Mouse (Mus musculus) liver, postnatal 0 days (tissue): ENCODE data around the gene Slc4a1ap. TPM values are rescaled to one million over a fixed set of nuclear protein-coding genes. Genes with fewer than 3 reads are reported as not detected.
A peak's percentile ranks its signal among the peaks of the same experiment; 100 is the strongest.

Source experiments
- ATAC-seq: fragments of 200-750 bp; cut with Nextera tagmentation; 2 replicates; pipeline ENCODE4 v1.8.0; 2017; ENCODE audit warnings: mild to moderate bottlenecking, moderate library complexity
- DNase-seq: peaks from one replicate; pipeline ENCODE4 v3.0.0-alpha.2; 2016
- H3K27ac ChIP-seq: fragments of 300-500 bp; sonication (generic); 2 replicates; pipeline ENCODE4 v1.5.1; 2014; ENCODE audit warnings: antibody characterized with exemption, moderate library complexity, mild to moderate bottlenecking, low read depth
- H3K27me3 ChIP-seq: fragments of 300-500 bp; sonication (generic); 2 replicates; pipeline ENCODE4 v1.6.1; 2014; ENCODE audit warnings: low read length, control low read depth, mixed read lengths; ENCODE audit not compliant: insufficient read depth
- H3K36me3 ChIP-seq: fragments of 300-500 bp; sonication (generic); replicated peaks from 2 replicates; pipeline ENCODE4 v1.6.1; 2014; ENCODE audit warnings: mild to moderate bottlenecking, control low read depth, low read length, moderate library complexity, mixed read lengths; ENCODE audit not compliant: insufficient read depth
- H3K4me1 ChIP-seq: fragments of 300-500 bp; sonication (generic); 2 replicates; pipeline ENCODE4 v1.6.1; 2014; ENCODE audit warnings: antibody characterized with exemption, mild to moderate bottlenecking, control low read depth; ENCODE audit not compliant: insufficient read depth
- H3K4me2 ChIP-seq: fragments of 300-500 bp; sonication (generic); 2 replicates; pipeline ENCODE4 v1.6.1; 2014; ENCODE audit warnings: low read depth, mild to moderate bottlenecking, low read length, moderate library complexity, mixed read lengths
- H3K4me3 ChIP-seq: fragments of 300-500 bp; sonication (generic); 2 replicates; pipeline ENCODE4 v1.5.1; 2014; ENCODE audit warnings: low read depth, low read length
- H3K9ac ChIP-seq: fragments of 300-500 bp; sonication (generic); replicated peaks from 2 replicates; pipeline ENCODE4 v1.6.1; 2014; ENCODE audit warnings: mild to moderate bottlenecking, moderate library complexity
- H3K9me3 ChIP-seq: fragments of 300-500 bp; sonication (generic); 2 replicates; pipeline ENCODE4 v1.6.1; 2016; ENCODE audit warnings: mild to moderate bottlenecking, control low read depth, low read length, mixed read lengths
- CTCF ChIP-seq: sonication (generic); IDR thresholded peaks from 2 replicates; pipeline ENCODE4 v1.5.1; 2016; ENCODE audit warnings: antibody characterized with exemption, low read depth
- EP300 ChIP-seq: IDR thresholded peaks from 2 replicates; pipeline ENCODE4 v1.6.1; 2016; ENCODE audit warnings: antibody characterized with exemption, low read depth, mild to moderate bottlenecking
- WGBS: fragments of 180-500 bp; shearing (Covaris S2); extraction: QIAGEN DNeasy Blood & Tissue Kit; methylation state at CpG from one replicate; pipeline ENCODE4 v1.1.7; 2014; ENCODE audit not compliant: insufficient replicate concordance; 5-methylcytosine and 5-hydroxymethylcytosine counted together
- polyA plus RNA-seq: library from polyadenylated mRNA; unstranded; fragments of >200 nt; fragmentation: Nextera tagmentation; extraction: Ambion mirVana; gene quantifications from 2 replicates; pipeline ENCODE4 v1.2.1, GENCODE M21; 2015

The Slc4a1ap gene
- polyA plus RNA-seq, 1 experiment from 2014 or later: 8.7 TPM

DNA sequence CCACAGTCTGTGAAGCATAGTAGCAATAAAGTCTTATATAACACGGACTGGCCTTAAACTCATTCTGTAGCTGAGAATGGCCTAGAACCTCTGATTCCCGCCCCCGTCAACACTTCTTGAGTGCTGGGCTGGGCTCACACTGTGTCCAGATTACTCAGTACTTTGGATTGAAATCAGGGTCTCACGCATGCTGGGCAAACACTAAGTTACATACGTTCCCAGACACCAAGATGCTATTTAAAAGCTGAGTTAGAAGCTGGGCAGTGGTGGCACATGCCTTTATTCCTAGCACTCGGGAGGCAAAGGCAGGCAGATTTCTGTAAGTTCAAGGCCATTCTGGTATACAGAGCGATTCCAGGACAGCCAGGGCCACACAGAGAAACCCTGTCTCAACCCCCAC, 71.3 kb downstream of the Slc4a1ap start:
- no peak for ATAC-seq
- Histone ChIP-seq H3K36me3 (no peaks in the 10 kb centered on the region), H3K9ac (no peak overlapping the region), H3K9me3 (no peaks in the 10 kb centered on the region), H3K4me2 (no peak overlapping the region), H3K27ac (no peak overlapping the region), H3K4me3 (no peak overlapping the region), H3K4me1 (peaks cover 16% of the 10 kb centered on the region), H3K27me3 (no peaks in the 10 kb centered on the region)
- no peak for DNase-seq
- TF ChIP-seq CTCF: no peak
- no peak for TF ChIP-seq EP300
- WGBS: 74% methylated on average over 7 of the region's 7 CpGs

DNA sequence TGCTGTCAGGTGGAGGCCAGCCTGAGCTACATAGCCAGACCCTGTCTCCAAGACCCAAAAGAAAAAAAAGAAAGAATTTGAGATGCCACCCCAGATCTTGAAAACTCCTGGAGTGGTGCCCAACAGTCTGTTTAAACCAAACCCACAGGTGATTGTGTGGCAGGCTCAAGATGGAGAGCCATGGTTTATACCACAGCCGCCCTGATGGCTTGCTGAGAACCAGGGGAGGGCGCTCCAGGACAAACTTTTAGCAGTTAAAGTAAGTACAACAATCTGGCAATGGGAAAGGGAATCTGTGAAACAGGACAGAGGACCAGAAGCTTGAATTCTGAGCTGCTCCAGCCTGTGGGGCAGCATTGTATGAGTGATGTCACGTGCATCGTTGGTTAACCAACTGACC, 71.8 kb downstream of the Slc4a1ap start:
- no peak for ATAC-seq
- 57% methylated on average over 4 of the region's 4 CpGs for WGBS
- no peaks in the 10 kb centered on the region for H3K9me3 ChIP-seq
- H3K4me2 ChIP-seq: no peak overlapping the region
- H3K4me1 ChIP-seq: peaks cover 16% of the 10 kb centered on the region
- no peaks in the 10 kb centered on the region for H3K36me3 ChIP-seq
- no peak overlapping the region for H3K4me3 ChIP-seq
- no peak overlapping the region for H3K9ac ChIP-seq
- no peak overlapping the region for H3K27ac ChIP-seq
- TF ChIP-seq EP300 (no peak), CTCF (peak; percentile 53)
- no peaks in the 10 kb centered on the region for H3K27me3 ChIP-seq
- peak; percentile 46 for DNase-seq

DNA sequence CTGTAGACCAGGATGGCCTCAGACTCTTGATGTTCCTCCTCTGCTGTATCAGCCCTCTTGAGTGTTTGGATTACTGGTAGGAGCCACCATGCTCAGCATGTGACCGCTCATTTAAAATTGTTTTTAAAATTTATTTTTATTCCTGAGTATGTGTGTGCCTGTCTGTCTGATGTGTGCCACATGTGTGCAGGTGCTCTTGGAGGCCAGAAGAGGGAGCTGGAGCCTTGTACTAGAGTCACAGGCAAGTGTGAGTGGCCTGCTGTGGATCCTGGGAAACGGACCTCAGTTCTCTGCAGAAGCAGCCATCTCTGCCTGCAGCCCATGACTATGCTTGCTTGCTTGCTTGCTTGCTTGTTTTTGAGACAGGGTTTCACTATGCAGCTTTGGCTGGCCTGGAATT, 72.4 kb downstream of the Slc4a1ap start:
- 73% methylated on average over 2 of the region's 2 CpGs for WGBS
- Histone ChIP-seq H3K27me3 (no peaks in the 10 kb centered on the region), H3K4me3 (no peak overlapping the region), H3K36me3 (no peaks in the 10 kb centered on the region), H3K4me1 (peaks cover 16% of the 10 kb centered on the region), H3K9ac (no peak overlapping the region), H3K27ac (no peak overlapping the region), H3K9me3 (no peaks in the 10 kb centered on the region), H3K4me2 (no peak overlapping the region)
- ATAC-seq: no peak
- TF ChIP-seq CTCF (peak; percentile 54), EP300 (no peak)
- DNase-seq: no peak

DNA sequence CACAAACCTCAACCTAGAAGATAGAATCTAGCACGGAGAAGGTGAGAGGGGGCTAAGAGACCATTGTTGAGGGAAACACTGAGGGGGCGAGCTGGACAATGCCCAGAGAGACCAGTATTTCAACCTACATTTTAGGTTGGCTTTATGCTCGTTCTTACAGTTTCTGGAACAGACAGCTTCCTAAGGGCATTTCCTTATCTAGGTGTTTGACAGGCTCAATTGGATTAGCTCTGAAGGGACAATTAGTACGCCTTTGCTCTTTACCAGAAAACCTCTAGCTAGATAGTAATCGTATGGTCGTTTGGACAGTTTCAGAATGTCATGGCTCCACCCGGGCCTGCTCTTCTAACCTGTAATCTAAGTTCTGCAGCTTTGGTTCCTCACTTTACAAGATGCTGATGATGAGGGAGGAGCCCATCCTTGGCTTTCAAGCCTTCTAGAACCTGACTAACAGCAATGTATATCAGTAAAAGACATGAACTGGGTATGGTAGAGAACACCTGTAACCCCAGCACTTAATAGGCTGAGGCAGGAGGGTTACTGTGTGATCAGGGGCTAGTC, 74.4 kb downstream of the Slc4a1ap start:
- Histone ChIP-seq H3K4me3 (no peak overlapping the region), H3K9me3 (no peaks in the 10 kb centered on the region), H3K36me3 (no peaks in the 10 kb centered on the region), H3K27ac (no peak overlapping the region), H3K27me3 (no peaks in the 10 kb centered on the region), H3K4me1 (peaks cover 17% of the 10 kb centered on the region), H3K9ac (no peak overlapping the region), H3K4me2 (no peak overlapping the region)
- WGBS: 63% methylated on average over 7 of the region's 7 CpGs
- TF ChIP-seq CTCF (no peak), EP300 (no peak)
- ATAC-seq: no peak
- DNase-seq: no peak

DNA sequence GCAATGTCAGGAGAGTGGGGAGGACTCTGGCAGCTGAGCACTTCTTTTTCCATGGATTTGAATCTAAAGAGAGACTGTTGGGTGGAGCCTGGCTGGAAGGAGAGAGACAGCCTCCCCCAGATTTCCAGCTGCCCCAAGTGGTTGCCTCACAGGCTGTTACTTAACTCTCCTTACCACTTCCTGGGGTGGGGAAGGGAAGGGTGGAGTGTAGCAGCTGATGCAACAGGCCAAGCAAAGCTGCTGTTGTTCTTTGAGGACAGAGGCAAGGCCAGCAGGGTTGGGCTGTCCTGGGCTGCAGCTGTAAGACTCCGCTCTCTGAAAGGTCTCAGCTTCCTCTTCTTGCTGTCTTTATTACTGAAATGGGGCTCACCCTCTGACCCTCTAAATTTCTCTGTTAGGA, 75.6 kb downstream of the Slc4a1ap start:
- DNase-seq (peak; percentile 64), ATAC-seq (peak; percentile 88)
- H3K4me2 ChIP-seq: 0 out of 2 replicates have a peak overlapping the region, but pooled peaks have one; percentile 26
- no peaks in the 10 kb centered on the region for H3K9me3 ChIP-seq
- H3K27me3 ChIP-seq: no peaks in the 10 kb centered on the region
- no peak overlapping the region for H3K4me3 ChIP-seq
- H3K4me1 ChIP-seq: peaks cover 6% of the 10 kb centered on the region
- H3K36me3 ChIP-seq: no peaks in the 10 kb centered on the region
- H3K27ac ChIP-seq: peak overlapping the region; percentile 83
- 47% methylated on average over 1 of the region's 1 CpGs for WGBS
- 0 out of 2 replicates have a peak overlapping the region, but pooled peaks have one; percentile 8 for H3K9ac ChIP-seq
- peak; percentile 62; the same call in 1 of the 2 replicates for TF ChIP-seq EP300
- no peak for TF ChIP-seq CTCF

DNA sequence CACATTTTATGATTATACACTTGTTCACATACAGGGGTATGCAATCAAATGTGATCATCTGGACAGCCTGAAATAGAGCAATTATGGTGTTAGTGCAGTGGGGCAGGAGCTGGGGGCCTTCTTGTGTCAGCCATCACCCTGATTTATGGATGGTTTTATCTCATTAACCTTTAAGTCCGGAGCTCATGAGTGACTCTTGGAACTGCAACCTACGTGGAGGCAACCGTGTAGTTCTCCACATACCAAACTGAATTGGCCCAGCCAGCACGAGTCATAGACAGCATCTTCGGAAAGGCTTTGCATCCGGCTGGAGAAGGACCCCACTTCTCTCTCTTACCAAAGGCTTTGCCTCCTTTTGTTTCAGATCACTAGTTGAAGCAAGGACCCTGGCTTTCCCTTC, 77.0 kb downstream of the Slc4a1ap start:
- DNase-seq (no peak), ATAC-seq (no peak)
- no peak overlapping the region for H3K4me2 ChIP-seq
- H3K4me1 ChIP-seq: peaks cover 4% of the 10 kb centered on the region; the same call in 1 of the 2 replicates
- H3K36me3 ChIP-seq: no peaks in the 10 kb centered on the region
- no peak overlapping the region for H3K4me3 ChIP-seq
- no peaks in the 10 kb centered on the region for H3K27me3 ChIP-seq
- no peaks in the 10 kb centered on the region for H3K9me3 ChIP-seq
- TF ChIP-seq CTCF (no peak), EP300 (no peak)
- WGBS: 83% methylated on average over 6 of the region's 6 CpGs
- H3K27ac ChIP-seq: no peak overlapping the region
- no peak overlapping the region for H3K9ac ChIP-seq

DNA sequence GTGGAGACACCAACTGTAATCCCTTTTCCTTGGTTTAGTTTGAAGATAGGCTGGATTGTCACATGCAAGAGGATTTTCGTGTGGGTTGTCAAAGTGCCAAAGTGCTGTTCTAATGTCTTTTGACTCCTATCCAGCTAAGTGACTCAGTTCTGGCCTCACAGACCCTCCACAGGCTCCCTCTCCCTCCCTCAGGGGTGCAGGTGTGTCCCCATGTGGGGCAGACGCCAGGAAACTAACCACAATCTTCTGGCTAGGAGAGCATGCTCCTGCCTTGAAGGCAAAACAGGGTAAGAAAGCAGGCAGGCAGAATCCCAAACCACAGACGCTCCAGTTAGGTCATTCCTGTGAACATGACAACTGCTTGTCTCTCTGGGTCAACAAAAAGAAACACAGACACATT, 79.4 kb downstream of the Slc4a1ap start:
- Histone ChIP-seq H3K4me1 (peaks cover 4% of the 10 kb centered on the region; the same call in 1 of the 2 replicates), H3K27ac (no peak overlapping the region), H3K9ac (no peak overlapping the region), H3K4me2 (no peak overlapping the region), H3K9me3 (no peaks in the 10 kb centered on the region), H3K36me3 (no peaks in the 10 kb centered on the region), H3K27me3 (no peaks in the 10 kb centered on the region), H3K4me3 (no peak overlapping the region)
- no peak for DNase-seq
- no peak for ATAC-seq
- TF ChIP-seq CTCF (no peak), EP300 (no peak)
- 47% methylated on average over 3 of the region's 3 CpGs for WGBS

Other genes starting within 250 kb of the Slc4a1ap start
- gene Ift172, start 235.9 kb upstream of the Slc4a1ap start, polyA plus RNA-seq: 2.3 and 2.7 TPM in 2 replicates
- gene Fndc4, start 230.9 kb upstream of the Slc4a1ap start, polyA plus RNA-seq: 4.4 and 5.4 TPM in 2 replicates
- gene Gckr, start 229.6 kb upstream of the Slc4a1ap start, polyA plus RNA-seq: 53.7 and 63.1 TPM in 2 replicates
- gene Zfp512, start 74.6 kb upstream of the Slc4a1ap start, polyA plus RNA-seq: 6.3 and 7.6 TPM in 2 replicates
- gene 4930548H24Rik, start 41.3 kb upstream of the Slc4a1ap start, polyA plus RNA-seq: not detected in 2 replicates
- 10.9 TPM in 2 replicates for gene Gpn1, start 32.3 kb upstream of the Slc4a1ap start, polyA plus RNA-seq
- 4.9 and 5.2 TPM in 2 replicates for gene Supt7l, start 812 bp downstream of the Slc4a1ap start, polyA plus RNA-seq
- gene Mrpl33, start 69.9 kb downstream of the Slc4a1ap start, polyA plus RNA-seq: 165 and 167 TPM in 2 replicates
- 23.4 and 24.1 TPM in 2 replicates for gene Rbks, start 170.6 kb downstream of the Slc4a1ap start, polyA plus RNA-seq
- 22.1 and 25.2 TPM in 2 replicates for gene Babam2, start 170.7 kb downstream of the Slc4a1ap start, polyA plus RNA-seq